Mouse (Mus musculus): ENCODE results near the gene Spi1.

Gene Spi1

DNA sequence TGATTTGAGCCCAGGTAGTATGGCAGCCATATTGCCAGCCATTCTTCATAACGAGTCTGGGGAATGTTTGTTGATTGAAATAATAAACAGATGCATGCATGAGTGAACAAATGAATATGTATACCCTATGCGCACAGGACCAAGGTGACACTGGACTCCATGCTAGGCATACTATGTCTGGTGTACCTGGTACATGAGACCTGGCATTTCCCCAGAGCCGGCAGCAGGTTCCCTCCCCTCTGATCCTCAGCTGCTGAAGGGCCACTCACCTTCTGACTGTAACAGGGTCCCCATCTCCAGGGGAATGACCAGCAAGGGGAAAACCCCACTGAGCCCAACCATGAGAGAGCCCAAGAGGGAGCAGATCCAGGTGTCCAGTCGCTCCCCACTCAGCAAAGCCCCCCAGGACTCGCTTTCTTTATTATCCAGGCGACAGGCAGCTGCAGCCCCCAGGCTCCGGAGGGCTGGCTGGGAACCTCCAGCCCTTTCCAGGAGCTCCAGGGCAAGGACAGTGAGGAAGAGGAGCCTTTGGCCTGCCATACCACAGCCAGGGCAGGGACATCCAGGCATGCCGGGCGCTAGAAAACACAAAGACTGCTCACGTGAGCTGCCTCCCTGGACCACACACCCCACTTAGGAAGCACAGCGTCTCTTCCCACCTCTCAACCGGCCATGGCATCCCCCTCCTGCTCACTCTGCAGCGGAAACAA is 13.9 kb upstream of the Spi1 start:
- peak in 1 of 2 experiments; percentile 66 for DNase-seq

DNA sequence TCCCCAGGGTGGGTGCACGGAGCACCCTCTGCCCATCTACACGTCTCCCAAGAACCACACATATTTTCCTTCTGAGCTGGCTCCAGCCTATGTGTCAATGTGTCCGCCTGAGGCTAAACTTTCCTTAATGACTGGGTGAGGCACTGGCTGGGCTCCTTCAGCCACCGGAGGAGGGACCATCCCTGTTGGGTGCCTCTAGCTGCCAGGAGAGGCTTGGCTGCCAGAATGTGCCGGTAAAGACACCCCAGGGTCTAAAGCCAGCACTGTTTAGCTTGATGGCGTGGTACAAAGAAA is 13.4 kb upstream of the Spi1 start:
- DNase-seq: no peak

DNA sequence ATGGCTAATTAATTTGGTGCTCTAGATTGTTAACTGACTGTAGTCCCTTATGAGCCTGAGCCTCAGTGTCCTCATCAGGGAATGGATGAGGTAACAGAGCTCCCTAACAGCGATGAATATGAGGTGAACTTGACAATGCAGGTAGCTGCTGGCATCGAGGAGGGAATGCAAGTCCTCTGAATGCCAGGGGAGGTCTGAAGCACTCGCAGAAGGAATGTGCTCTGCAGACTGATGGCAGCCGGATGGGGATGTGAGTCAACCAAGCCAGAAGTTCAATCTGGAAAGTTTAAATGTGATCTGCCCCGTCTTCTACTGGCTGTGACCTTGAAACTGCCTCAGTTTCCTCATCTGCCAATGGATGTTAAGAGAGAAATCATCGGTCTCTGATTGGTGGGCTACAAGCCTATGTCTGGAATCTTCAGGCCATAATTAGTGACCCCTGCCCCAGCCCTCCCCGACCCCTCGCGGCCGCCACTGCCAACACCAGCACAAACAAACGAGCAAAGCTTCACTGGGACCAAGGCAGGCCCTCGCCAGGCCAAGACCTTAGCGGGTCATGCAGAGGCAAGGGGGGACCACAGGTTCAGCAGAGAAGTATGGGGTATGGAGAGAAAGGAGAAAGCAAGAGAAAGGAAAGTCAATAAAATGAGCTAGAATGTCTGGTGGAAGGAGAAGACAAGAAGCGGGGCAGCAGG is 12.7 kb upstream of the Spi1 start:
- peak in 1 of 2 experiments; percentile 60 for DNase-seq

DNA sequence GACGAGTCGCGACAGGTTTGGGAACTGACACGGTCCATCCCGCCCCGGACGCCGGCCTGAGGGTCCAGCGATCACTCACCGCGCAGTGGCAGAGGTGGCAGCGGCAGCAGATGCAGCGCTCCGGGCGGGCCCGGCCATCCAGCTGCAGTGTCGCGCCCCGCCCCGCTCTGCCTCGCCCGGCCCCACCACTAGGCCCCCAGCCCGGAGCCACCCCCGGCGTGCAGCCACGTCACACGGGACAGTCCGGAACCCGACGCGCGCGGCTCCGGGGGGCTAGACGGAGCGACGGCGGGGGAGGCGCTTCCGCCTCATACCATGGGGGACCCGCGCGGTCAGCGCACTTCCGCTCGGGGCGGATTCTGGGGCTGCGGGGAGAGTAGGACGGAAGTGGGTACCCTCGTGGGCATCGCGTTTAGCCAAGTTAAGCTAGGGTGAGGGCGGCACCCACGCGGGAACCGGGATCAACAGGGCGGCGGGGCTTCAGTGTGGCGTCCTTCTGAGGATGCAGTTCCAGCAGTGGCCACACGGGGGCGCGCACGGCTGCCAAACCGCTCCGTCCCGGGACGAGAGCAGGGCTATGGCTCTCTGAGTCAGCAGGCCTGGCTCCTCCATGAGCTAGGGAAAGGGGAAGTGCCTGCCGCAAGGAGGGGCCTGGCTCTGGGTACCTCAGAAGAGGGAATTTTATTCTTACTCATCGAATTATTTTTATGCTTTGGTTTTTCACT is 12.0 kb upstream of the Spi1 start, which contains the start of gene Slc39a13:
TSS of gene Slc39a13 (minus strand) at position 342 of the 725 bp plus-strand sequence.
- DNase-seq: peak; percentile 95 to 97

DNA sequence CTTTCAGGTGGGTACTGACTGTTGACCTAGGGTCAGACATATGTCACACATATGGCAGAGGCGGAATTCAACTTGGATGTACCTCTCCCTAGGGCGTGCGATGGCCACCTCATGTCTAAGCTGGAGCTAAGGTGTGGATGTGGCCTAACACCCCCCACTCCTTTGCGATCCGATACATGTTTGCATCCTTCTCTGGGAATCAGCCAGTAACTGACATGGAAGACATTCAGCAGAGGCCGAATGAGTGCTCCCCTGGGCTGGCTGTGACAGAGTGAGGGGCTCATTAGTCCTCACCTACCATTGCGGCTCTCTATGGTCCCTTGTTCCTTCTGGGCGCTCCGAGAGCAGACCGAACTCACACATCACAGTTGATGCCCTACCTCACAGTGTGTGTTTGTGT is 11.1 kb upstream of the Spi1 start:
- no peak for DNase-seq

DNA sequence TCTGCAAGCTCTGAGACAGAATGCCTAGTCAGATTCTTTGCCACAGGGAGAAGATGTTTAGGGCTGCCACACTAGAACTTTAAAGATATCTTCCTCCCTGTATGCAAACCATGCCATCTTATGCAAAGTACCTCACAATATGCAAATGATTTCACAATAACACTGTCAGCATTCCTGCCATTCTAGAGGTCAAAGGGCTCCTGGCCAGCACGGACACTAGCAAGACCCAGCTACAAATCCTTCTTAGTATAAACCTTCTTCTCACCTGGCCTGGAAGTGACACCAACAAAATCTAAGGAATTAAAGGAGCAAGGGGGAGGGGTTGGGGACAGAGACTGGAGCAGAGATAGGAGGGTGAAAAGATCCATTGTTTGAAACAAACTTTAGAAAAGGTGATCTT is 10.1 kb upstream of the Spi1 start:
- DNase-seq: peak; percentile 58 to 65

DNA sequence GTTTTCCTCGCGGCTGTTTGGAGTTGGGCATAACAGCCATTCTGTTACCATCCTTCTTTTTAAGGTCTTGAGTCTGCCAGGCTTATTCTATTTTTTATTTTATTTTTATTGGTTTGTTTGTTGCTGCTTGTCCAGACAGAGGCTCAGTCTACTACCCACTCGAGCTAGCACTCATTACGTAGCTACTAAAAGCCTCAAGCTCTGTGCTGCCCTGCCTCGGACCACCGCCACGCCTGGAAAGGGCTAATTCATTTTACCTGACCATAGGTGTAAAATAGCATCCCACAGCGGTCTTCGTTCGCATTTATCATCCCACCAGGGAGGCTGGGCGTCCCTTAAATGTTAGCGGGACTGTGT is 4.3 kb upstream of the Spi1 start:
- DNase-seq: no peak

DNA sequence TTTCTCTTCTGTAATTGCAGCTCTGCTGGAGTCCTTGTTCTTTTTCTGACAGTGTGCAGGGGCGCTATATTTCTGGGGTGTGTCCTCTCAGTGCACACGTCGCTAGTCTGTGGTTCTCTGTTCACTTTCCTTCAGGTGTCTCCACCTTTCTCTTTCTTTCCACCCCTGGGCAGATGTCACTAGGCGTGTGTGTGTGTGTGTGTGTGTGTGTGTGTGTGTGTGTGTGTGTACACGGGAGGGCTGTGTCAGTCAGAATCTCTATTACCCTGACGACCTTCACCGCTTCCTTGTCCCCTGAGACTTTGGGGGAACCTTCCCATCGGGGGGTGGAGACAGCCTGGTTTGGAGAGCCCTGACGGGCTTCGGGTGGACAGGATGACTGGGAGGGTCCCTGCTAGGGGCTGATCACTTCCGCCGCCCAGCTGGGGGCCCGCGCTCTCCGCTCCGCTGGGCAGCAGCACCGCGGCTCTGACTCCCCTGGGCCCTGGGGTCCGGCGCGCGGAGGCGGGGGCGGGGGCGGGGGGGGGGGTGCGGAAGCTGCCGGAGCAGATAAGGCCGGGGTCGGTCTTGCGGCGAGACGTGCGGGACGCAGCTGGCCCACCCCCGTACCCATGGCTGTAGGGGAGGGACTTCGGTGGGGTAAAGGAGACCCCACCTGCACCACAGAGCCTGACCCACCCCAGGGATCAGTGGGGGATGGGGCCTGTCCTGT is 3.7 kb upstream of the Spi1 start:
- no peak for DNase-seq

GRCm38 (mm10) chr2:91079026-91079384 is 3.2 kb upstream of the Spi1 start:
- no peak for DNase-seq

- no peak for DNase-seq
Observed at GRCm38 (mm10) chr2:91080784-91081513, 1.2 kb upstream of the Spi1 start.

DNA sequence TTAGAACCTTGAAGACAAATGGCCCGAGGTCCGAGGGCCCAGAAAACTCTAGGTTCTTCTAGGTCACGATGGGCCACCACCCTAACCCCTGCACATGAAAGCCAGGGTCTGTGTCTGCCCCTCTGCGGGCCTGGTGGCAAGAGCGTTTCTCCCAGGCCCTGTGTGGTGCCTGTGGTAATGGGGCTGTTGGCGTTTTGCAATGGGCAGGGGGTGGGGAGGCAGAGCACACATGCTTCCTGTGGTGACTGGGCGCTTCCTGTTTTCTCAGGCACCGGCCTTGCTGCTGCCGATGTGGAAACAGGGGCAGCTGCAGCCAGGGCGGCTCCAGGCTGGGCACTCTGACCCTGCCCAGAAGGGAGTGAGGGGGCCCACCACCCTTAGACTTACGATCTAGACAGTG is 654 bp downstream of the Spi1 start:
- peak; percentile 43 to 72 for DNase-seq

DNA sequence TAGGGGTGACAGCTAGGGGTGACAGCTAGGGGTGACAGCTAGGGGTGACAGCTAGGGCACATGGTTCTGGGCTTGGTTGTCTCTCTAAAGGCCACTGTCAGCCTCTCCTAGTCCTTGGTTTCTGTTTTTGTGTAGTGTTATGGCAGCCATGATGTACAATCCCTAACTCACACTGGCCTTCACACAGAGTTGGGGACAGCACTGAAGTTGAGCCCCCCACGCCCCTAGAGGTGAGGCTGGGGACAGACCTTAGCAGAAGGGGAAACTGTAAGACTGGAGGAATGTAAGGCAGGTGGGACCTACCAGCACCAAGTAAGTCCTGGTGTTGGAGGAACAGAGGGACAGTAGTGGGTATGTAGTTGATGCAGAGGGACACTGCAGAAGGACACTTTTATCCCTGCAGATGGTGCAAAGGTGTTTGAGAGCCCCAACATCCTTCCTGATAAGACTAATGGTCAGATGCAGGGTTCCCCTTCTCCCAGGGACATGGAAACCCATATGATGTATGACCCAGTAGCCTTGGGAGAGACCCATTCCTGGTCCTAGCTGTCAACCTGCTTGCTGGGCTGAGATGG is 1.3 kb downstream of the Spi1 start:
- DNase-seq: no peak

DNA sequence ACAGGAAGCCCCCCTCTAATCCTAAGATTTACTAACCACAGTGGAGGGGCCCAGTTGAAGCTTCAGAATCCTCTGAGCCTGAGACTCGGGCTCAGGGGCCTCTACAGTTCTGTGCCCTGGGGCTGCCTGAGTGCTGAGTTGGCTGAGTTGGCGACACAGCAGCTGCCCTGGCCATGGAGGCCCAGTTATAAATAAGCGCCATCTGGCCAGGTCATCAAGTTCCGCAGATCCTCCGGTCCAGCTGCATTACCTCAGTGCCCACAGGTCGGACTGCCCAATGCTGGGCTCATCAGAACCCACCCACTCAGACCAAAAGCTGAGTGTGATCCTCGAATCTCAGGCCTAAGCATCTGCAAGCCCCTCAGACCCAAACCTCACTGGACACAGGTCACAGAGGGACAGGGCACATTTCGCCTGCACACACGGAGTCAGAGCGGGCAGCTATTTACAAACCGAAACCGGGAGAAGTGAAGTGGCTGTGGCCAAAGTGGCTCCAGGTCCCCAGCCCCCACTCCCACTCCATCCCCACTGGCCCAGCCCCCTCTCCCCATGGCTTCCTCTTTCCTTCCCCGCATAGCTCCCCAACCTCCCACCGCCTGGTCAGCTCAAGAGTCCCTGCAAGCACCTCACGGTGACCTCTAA is 2.1 kb downstream of the Spi1 start:
- DNase-seq: no peak

- no peak for DNase-seq
Observed at GRCm38 (mm10) chr2:91085494-91086391, 3.6 kb downstream of the Spi1 start.

- no peak for DNase-seq
Observed at GRCm38 (mm10) chr2:91086392-91087237, 4.4 kb downstream of the Spi1 start.

DNA sequence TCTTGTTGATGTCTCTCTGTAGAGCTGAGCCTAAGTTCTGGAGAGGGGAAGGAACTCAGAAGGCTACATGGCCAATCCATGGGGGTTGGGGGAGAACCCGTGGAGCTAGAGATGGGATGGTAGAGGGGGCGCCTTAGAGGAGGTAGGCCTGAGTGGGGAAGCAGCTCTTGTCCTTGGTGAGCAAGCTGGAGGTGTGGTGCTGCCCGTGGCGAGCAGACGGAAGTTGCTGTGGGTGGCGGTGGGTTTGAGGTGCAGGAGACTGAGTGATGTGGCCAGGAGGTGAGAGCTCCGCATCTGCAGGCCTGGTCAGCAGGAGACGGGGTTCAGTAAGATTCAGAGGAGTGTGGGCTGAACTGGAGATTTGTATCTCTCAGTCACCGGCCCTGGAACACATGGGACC is 5.3 kb downstream of the Spi1 start:
- no peak for DNase-seq

- no peak for DNase-seq
Observed at GRCm38 (mm10) chr2:91088987-91089386, 6.8 kb downstream of the Spi1 start.

DNA sequence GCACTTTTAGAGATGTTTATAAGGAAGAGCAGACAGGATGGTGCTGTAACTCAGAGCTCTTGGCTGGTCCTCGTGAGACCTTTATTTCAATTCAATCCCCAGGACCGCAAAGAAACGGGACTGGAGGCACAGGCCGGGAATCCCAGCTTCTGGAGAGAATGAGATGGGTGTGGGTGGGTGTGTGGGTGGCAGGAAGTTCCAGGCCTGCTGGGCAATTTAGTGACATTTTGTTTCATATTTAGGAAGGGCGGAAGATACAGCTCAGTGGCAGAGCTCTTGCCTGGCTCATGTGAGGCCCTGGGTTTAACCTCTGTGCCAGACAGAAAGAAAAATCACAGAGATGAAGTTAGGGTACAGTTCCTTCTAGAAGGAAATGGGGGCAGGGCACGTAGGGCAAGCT is 8.0 kb downstream of the Spi1 start:
- no peak for DNase-seq

GRCm38 (mm10) chr2:91090827-91091226 is 8.6 kb downstream of the Spi1 start:
- no peak for DNase-seq

GRCm38 (mm10) chr2:91096524-91096923 is 14.3 kb downstream of the Spi1 start:
- no peak for DNase-seq
